Mouse (Mus musculus) c-Kit-negative CD71-positive TER-119-positive erythroid progenitor cells, embryonic 14.5 days (primary cell): ENCODE data around the gene Gm20835.
"Not testable (repeated sequence)": the region's sequence is repeated elsewhere in the genome, so short reads cannot be mapped to it uniquely, and the experiment has no call there.

Experiments used
- DNase-seq: peaks from one replicate; pipeline ENCODE4 v3.0.0-alpha.2; 2013; ENCODE audit warnings: low read depth, low spot score

Gene Gm20835

GRCm38 (mm10) chrY:36735190-36735589, at the start of gene Gm20835:
Gene Gm20835 (minus strand): TSS chrY:36735290.
- not testable (repeated sequence) for DNase-seq
